Mouse (Mus musculus) G1E (cell line): Measurements from ENCODE around the gene Vcl.

Experiments
- CTCF ChIP-seq: IDR thresholded peaks from 2 replicates; pipeline ENCODE4 v1.5.1; 2012; ENCODE audit warnings: low read depth, low read length, inconsistent platforms, mixed read lengths
- GATA2 ChIP-seq: IDR thresholded peaks from 2 replicates; pipeline ENCODE4 v1.6.1; 2012; ENCODE audit warnings: low read depth, low read length, inconsistent platforms, borderline replicate concordance
- POLR2AphosphoS5 ChIP-seq: IDR thresholded peaks from 2 replicates; pipeline ENCODE4 v1.6.1; 2012; ENCODE audit warnings: low read depth, low read length, inconsistent platforms; ENCODE audit not compliant: insufficient replicate concordance
- TAL1 ChIP-seq: conservative IDR thresholded peaks from 2 replicates; pipeline ENCODE4 v1.6.1; 2012; ENCODE audit warnings: low read depth, low read length, inconsistent platforms, mixed read lengths

DNA sequence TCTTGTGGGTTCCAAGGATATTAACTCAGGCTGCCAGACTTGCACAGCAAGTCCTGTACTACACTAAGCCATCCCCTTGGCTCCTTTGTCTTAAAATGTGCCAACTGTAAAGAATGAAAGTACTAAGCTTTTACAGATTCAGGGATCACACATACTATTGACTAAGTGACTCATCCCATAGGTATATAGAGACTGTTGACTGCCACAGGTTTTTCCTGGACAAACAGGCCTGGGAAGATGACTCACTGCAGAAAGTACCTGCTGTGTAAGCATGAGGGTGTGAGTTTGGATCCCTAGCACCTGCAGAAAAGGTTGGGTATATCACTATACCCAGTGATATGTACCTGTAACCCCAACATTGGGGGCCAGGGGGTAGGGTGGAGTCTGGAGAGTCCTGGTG is 44.6 kb downstream of the Vcl start:
- TF ChIP-seq CTCF, result no peak
- TF ChIP-seq TAL1, result no peak
- no peak for TF ChIP-seq POLR2AphosphoS5
- TF ChIP-seq GATA2, result no peak
